Mouse (Mus musculus) E14TG2a.4 (cell line): ENCODE measurements around the gene Nf1.

Experiments
- H3K27me3 ChIP-seq: 2 replicates; pipeline ENCODE4 v1.6.1; 2014; ENCODE audit warnings: low read length, control low read depth; ENCODE audit not compliant: insufficient read depth
- H3K36me3 ChIP-seq: 2 replicates; pipeline ENCODE4 v1.6.1; 2014; ENCODE audit warnings: low read length, control low read depth; ENCODE audit not compliant: insufficient read depth
- H3K4me1 ChIP-seq: replicated peaks from 2 replicates; pipeline ENCODE4 v1.6.1; 2014; ENCODE audit warnings: low read depth, low read length, control low read depth
- H3K4me3 ChIP-seq: replicated peaks from 2 replicates; pipeline ENCODE4 v1.5.1; 2014; ENCODE audit warnings: mild to moderate bottlenecking, low read length
- H3K9me3 ChIP-seq: 2 replicates; pipeline ENCODE4 v1.6.1; 2014; ENCODE audit warnings: low read length, control low read depth
- CTCF ChIP-seq: conservative IDR thresholded peaks from 2 replicates; pipeline ENCODE4 v1.5.1; 2014; ENCODE audit warnings: low read length
- NANOG ChIP-seq: IDR thresholded peaks from 2 replicates; pipeline ENCODE4 v1.6.1; 2014; ENCODE audit warnings: borderline replicate concordance, low read length, mixed read lengths
- POU5F1 ChIP-seq: IDR thresholded peaks from 2 replicates; pipeline ENCODE4 v1.6.1; 2014; ENCODE audit warnings: low read length, borderline replicate concordance

Gene Nf1

DNA sequence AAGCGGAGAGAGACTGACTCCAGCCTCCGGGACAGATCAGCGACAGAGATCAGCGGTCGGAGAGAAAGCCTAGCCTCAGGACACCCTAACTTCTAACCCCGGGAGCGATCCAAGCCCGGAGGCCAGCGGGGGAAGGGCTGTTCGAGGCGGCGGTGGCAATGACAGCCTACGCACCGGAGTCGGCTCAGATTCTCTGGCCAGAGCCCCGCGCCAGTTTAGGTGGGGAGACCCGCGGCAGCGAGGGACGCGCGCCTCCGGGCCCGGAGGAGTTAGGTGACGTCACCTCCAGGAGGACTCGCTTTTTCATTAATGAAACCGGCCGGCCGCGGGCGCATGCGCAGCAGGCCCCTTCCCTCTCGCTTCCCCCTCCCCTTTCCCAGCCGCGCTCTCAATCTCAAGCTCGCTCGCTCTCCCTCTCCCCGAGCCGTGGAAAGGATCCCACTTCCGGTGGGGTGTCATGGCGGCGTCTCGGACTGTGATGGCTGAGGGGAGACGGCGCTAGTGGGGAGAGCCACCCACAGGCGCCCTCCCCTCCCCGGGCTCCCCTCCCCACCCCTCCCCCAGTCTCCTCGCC, at the start of gene Nf1:
Gene Nf1 (plus strand): TSS at position 460 of the 574 bp plus-strand sequence.
- H3K36me3 ChIP-seq: no peaks in the 10 kb centered on the region
- H3K4me3 ChIP-seq: peak within 1 kb of the TSS; percentile 88
- peaks cover 21% of the 10 kb centered on the region for H3K4me1 ChIP-seq
- no peak for TF ChIP-seq POU5F1
- TF ChIP-seq CTCF: no peak
- TF ChIP-seq NANOG: no peak
- H3K9me3 ChIP-seq: peaks cover 4% of the 10 kb centered on the region
- H3K27me3 ChIP-seq: peaks cover 20% of the 10 kb centered on the region

DNA sequence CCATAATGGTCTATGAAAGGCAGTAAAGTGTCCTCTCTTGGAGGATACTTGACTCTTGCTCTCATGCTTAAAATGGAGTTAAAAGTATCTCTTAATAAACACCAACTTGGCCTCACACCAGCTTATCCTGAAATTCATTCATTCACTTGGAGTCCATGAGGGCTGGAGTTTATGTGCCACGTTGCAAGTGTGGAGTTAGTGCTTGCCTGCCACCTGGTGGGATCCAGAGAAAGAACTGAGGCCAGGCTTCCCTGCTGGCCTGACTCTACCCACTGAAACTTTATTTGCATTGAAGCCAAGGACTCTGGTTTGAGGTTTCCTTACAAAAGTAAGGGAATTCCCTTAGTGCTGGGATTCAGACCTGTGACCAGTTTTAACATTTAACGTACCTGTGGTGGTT, 49.0 kb upstream of the Nf1 start:
- H3K27me3 ChIP-seq: no peaks in the 10 kb centered on the region
- H3K4me3 ChIP-seq: no peak overlapping the region
- H3K36me3 ChIP-seq: no peaks in the 10 kb centered on the region
- H3K9me3 ChIP-seq: no peaks in the 10 kb centered on the region
- H3K4me1 ChIP-seq: peaks cover 40% of the 10 kb centered on the region
- TF ChIP-seq NANOG (no peak), CTCF (peak; percentile 17; the same call in 1 of the 2 replicates)

DNA sequence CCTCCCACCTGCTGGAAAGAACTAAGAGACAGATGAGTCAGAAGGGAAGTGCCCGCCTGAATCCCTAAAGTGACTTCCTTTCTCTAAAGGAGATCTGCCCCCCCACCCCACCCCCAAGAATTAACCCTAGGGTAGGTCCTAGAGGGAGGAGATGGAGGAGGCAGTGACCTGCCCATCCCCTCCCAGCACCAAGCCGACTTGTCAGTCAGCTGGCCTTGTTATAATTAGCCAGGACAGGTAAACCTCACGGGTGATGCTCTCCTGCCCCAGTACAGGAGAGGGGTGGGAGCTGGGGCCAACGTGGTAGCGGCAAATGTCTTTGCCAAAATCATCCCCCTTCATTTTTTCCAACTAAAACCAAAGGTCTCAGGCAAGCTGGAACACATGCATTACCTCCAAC, 47.8 kb upstream of the Nf1 start:
- Histone ChIP-seq H3K36me3 (no peaks in the 10 kb centered on the region), H3K4me3 (no peak overlapping the region), H3K4me1 (peaks cover 29% of the 10 kb centered on the region), H3K27me3 (no peaks in the 10 kb centered on the region), H3K9me3 (no peaks in the 10 kb centered on the region)
- TF ChIP-seq POU5F1 (no peak), CTCF (no peak), NANOG (no peak)

DNA sequence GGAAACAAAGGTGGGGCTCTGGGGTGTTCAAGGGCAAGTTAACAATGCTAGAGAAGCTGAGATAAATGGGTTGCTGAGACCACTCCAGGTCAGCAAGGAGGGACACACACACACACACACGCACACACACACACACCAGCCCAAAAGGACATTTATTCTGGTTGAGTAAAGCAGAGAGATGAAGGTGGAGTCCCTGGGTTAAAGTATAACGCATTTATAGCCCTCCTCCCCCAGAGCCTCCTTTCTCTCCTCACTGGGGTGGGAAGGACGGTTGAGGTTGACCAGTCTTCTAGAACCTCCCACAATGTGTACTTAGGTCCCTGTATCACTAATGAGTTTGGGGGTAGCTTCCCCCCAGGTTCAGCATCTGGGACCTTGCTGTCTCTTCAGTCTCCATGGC, 47.4 kb upstream of the Nf1 start:
- TF ChIP-seq NANOG (no peak), POU5F1 (no peak), CTCF (no peak)
- H3K4me3 ChIP-seq: no peak overlapping the region
- H3K9me3 ChIP-seq: no peaks in the 10 kb centered on the region
- H3K36me3 ChIP-seq: no peaks in the 10 kb centered on the region
- peaks cover 26% of the 10 kb centered on the region for H3K4me1 ChIP-seq
- H3K27me3 ChIP-seq: no peaks in the 10 kb centered on the region

DNA sequence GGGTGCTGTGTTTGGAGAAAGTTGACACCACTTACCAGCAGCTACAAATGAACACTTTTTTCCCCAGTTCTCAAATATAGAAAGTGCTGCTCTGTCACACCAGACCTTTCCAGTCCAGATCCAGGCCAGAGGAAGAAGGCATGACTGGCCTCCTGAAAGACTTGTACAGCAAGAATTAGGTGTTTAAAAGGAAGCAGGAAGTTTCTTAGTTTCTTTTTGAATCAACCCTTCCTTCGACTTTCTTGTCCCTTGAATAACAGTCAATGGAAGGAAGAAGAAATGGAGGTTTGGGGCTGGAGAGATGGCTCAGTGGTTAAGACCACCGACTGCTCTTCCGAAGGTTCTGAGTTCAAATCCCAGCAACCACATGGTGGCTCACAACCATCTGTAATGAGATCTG, 46.5 kb upstream of the Nf1 start:
- Histone ChIP-seq H3K9me3 (no peaks in the 10 kb centered on the region), H3K36me3 (no peaks in the 10 kb centered on the region), H3K4me3 (no peak overlapping the region), H3K27me3 (no peaks in the 10 kb centered on the region), H3K4me1 (peaks cover 20% of the 10 kb centered on the region)
- no peak for TF ChIP-seq NANOG
- no peak for TF ChIP-seq POU5F1
- no peak for TF ChIP-seq CTCF

DNA sequence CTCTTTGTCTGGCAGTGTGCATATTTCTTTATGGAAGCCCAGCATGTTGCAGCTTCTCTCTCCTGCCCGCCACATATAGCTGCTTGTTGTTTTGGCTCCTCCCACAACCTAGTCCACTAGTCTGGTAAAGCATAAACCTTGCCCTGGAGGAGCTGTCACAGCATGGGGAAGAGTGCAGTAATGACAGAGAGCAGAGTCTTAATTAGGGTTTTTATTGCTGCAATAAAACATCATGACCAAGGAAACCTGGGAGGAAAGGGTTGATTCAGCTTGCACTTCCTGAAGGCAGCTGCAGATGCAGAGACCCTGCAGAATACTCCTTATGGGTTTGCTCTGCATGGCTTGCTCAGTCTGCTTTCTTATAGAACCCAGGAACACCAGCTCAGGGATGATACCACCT, 45.5 kb upstream of the Nf1 start:
- no peaks in the 10 kb centered on the region for H3K36me3 ChIP-seq
- peaks cover 20% of the 10 kb centered on the region for H3K4me1 ChIP-seq
- no peak overlapping the region for H3K4me3 ChIP-seq
- H3K27me3 ChIP-seq: no peaks in the 10 kb centered on the region
- TF ChIP-seq POU5F1: no peak
- no peak for TF ChIP-seq CTCF
- no peak for TF ChIP-seq NANOG
- no peaks in the 10 kb centered on the region for H3K9me3 ChIP-seq

DNA sequence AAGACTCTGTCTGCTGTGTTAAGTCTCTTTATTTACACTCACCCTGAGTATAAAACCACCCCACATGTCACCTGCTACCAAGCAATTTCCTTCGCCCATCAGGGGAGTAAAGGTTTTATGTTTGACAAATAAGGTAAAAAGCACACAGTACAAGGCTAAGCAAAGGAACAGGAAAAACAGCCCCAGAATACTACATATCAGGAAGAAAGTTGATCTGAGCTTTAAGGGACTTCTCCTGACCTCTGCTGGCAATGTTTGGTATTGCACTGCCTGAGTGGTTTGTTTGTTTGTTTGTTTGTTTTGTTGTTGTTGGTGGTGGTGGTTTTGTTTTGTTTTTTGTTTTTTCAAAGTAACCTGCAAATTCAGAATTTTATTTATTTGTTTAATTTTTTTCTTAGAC, 43.3 kb upstream of the Nf1 start:
- peaks cover 16% of the 10 kb centered on the region for H3K4me1 ChIP-seq
- no peak overlapping the region for H3K4me3 ChIP-seq
- H3K9me3 ChIP-seq: no peaks in the 10 kb centered on the region
- no peaks in the 10 kb centered on the region for H3K36me3 ChIP-seq
- TF ChIP-seq NANOG: no peak
- peak; percentile 100 for TF ChIP-seq CTCF
- no peak for TF ChIP-seq POU5F1
- no peaks in the 10 kb centered on the region for H3K27me3 ChIP-seq

DNA sequence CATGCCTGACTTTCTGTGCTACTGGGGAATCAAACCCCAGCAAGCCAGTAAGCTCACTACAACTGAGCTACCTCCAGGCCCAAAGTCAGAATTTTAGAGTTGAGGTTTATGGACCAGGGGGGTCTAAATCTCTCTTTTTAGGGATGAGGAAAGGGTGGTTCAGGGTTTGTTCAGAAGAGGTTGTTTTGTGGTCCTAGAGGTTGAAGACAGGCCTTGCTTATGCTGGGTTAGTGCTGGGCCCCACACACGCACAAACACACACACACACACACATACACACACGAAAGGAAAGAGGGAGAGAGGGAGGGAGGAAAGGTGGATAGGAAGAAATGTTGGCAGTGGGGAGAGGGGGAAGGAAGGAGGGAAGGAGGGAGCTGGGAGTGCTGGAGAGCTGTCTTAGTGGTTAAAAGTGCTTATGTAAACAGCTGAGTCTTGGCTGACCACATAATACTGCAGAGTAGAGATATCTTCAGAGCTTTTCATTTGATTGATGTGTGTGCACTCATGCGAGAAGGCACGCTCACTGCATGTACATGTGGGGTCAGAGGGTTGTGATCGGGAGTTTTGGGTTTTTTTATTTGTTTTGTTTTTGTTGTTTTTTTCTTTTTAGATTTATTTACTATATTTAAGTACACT, 42.5 kb upstream of the Nf1 start, which contains the start of gene Gm9964:
Gene Gm9964 (minus strand): TSS at position 51 of the 636 bp plus-strand sequence.
- H3K4me3 ChIP-seq: no peak within 1 kb of the TSS
- H3K27me3 ChIP-seq: no peaks in the 10 kb centered on the region
- no peak for TF ChIP-seq CTCF
- no peak for TF ChIP-seq NANOG
- no peaks in the 10 kb centered on the region for H3K36me3 ChIP-seq
- peaks cover 8% of the 10 kb centered on the region for H3K4me1 ChIP-seq
- H3K9me3 ChIP-seq: no peaks in the 10 kb centered on the region
